Mouse (Mus musculus): Measurements from ENCODE around the gene Cspg4. TPM values are rescaled to one million over a fixed set of nuclear protein-coding genes. Genes with fewer than 3 reads are reported as not detected.

Cspg4 gene
- polyA plus RNA-seq, 1 experiment from 2014 or later: 9.0 TPM

GRCm38 (mm10) chr9:56843679-56844188 lies 21.1 kb upstream of the Cspg4 start:
- peak; percentile 96 for TF ChIP-seq CTCF (IDR thresholded peaks at IDR 0.05; ENCODE audit: low read depth)
- no peak for TF ChIP-seq EP300 (optimal IDR thresholded peaks at IDR 0.05)
- Histone ChIP-seq H3K4me2 (replicated peaks; ENCODE audit: low read depth) (peak overlapping the region; percentile 24), H3K9me3 (ENCODE audit: control insufficient read depth, low read length) (no peaks in the 10 kb centered on the region), H3K36me3 (ENCODE audit: control insufficient read depth, insufficient read depth, low read length) (no peaks in the 10 kb centered on the region), H3K27ac (replicated peaks) (no peak overlapping the region), H3K4me3 (ENCODE audit: low read depth, low read length) (no peak overlapping the region), H3K27me3 (ENCODE audit: control insufficient read depth, insufficient read depth, low read length) (no peaks in the 10 kb centered on the region), H3K4me1 (replicated peaks; ENCODE audit: control insufficient read depth, insufficient read depth) (no peaks in the 10 kb centered on the region), H3K9ac (ENCODE audit: low read length) (no peak overlapping the region)
- DNase-seq (ENCODE audit: low spot score) (peak; percentile 69), ATAC-seq (ENCODE audit: low FRiP score, low TSS enrichment) (no peak; the same call in 1 of the 2 replicates)
- WGBS: 31% methylated on average over 7 of the region's 7 CpGs

DNA sequence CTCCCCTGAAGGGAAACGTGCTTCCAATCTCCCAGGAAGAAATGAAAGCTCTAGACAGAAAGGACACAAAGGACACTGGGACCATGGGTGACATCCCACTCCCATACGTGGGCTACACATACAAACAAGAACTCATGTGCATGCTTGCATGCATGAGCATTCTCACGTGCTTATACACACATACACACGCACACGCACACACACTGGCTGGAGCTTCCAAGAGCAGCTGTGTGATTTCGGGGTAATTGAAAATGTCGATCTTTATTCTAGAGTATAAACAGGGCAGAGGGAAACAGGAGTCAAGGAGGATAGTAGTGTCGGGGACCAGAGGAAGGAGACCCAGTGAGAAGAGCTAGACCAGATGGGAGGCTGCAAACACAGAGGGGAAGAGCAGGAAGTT lies 20.2 kb upstream of the Cspg4 start:
- no peak for ATAC-seq (ENCODE audit: low FRiP score, low TSS enrichment)
- no peaks in the 10 kb centered on the region for H3K9me3 ChIP-seq (ENCODE audit: control insufficient read depth, low read length)
- H3K4me3 ChIP-seq (ENCODE audit: low read depth, low read length): no peak overlapping the region
- H3K27ac ChIP-seq (replicated peaks): no peak overlapping the region
- H3K27me3 ChIP-seq (ENCODE audit: control insufficient read depth, insufficient read depth, low read length): no peaks in the 10 kb centered on the region
- no peak overlapping the region for H3K4me2 ChIP-seq (replicated peaks; ENCODE audit: low read depth)
- no peak for DNase-seq (ENCODE audit: low spot score)
- TF ChIP-seq CTCF (IDR thresholded peaks at IDR 0.05; ENCODE audit: low read depth) (no peak), EP300 (optimal IDR thresholded peaks at IDR 0.05) (no peak)
- no peaks in the 10 kb centered on the region for H3K36me3 ChIP-seq (ENCODE audit: control insufficient read depth, insufficient read depth, low read length)
- 40% methylated on average over 8 of the region's 8 CpGs for WGBS
- H3K4me1 ChIP-seq (replicated peaks; ENCODE audit: control insufficient read depth, insufficient read depth): no peaks in the 10 kb centered on the region
- no peak overlapping the region for H3K9ac ChIP-seq (ENCODE audit: low read length)

DNA sequence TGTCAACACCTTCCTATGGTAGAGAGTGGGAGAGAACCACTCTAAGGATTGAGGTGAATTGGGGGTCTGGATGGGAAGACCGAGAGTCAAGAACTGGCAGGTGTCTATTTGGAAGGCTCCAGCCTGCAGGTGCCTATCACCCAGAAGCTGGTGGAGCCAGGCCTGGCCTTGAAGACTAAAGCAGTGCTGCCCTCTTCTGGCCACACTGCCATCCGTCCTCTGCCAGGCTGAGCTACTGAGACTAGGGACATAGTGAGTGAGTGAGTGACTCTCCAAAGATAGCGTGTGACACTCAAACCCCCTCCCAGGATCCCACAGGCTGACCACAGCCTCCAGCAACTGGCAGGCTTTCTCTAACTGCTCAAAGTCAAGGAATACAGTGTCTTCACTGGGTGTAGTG lies 17.3 kb upstream of the Cspg4 start:
- Histone ChIP-seq H3K27ac (replicated peaks) (no peak overlapping the region), H3K4me1 (replicated peaks; ENCODE audit: control insufficient read depth, insufficient read depth) (peaks cover 5% of the 10 kb centered on the region; the same call in 1 of the 2 replicates), H3K4me3 (ENCODE audit: low read depth, low read length) (no peak overlapping the region), H3K9me3 (ENCODE audit: control insufficient read depth, low read length) (no peaks in the 10 kb centered on the region), H3K36me3 (ENCODE audit: control insufficient read depth, insufficient read depth, low read length) (no peaks in the 10 kb centered on the region), H3K9ac (ENCODE audit: low read length) (no peak overlapping the region), H3K27me3 (ENCODE audit: control insufficient read depth, insufficient read depth, low read length) (no peaks in the 10 kb centered on the region), H3K4me2 (replicated peaks; ENCODE audit: low read depth) (no peak overlapping the region)
- no peak for ATAC-seq (ENCODE audit: low FRiP score, low TSS enrichment)
- DNase-seq (ENCODE audit: low spot score): peak; percentile 79
- 37% methylated on average over 3 of the region's 3 CpGs for WGBS
- TF ChIP-seq CTCF (IDR thresholded peaks at IDR 0.05; ENCODE audit: low read depth) (peak; percentile 86), EP300 (optimal IDR thresholded peaks at IDR 0.05) (no peak)

- Histone ChIP-seq H3K9ac (ENCODE audit: low read length) (no peak overlapping the region), H3K9me3 (ENCODE audit: control insufficient read depth, low read length) (no peaks in the 10 kb centered on the region), H3K4me1 (replicated peaks; ENCODE audit: control insufficient read depth, insufficient read depth) (peaks cover 5% of the 10 kb centered on the region; the same call in 1 of the 2 replicates), H3K27ac (replicated peaks) (no peak overlapping the region), H3K4me2 (replicated peaks; ENCODE audit: low read depth) (no peak overlapping the region), H3K27me3 (ENCODE audit: control insufficient read depth, insufficient read depth, low read length) (no peaks in the 10 kb centered on the region), H3K36me3 (ENCODE audit: control insufficient read depth, insufficient read depth, low read length) (no peaks in the 10 kb centered on the region), H3K4me3 (ENCODE audit: low read depth, low read length) (no peak overlapping the region)
- WGBS: 64% methylated on average over 14 of the region's 14 CpGs
- ATAC-seq (ENCODE audit: low FRiP score, low TSS enrichment) (no peak), DNase-seq (ENCODE audit: low spot score) (no peak)
- TF ChIP-seq CTCF (IDR thresholded peaks at IDR 0.05; ENCODE audit: low read depth): no peak
- TF ChIP-seq EP300 (optimal IDR thresholded peaks at IDR 0.05): no peak
Observed at GRCm38 (mm10) chr9:56850128-56850904, 14.5 kb upstream of the Cspg4 start.

DNA sequence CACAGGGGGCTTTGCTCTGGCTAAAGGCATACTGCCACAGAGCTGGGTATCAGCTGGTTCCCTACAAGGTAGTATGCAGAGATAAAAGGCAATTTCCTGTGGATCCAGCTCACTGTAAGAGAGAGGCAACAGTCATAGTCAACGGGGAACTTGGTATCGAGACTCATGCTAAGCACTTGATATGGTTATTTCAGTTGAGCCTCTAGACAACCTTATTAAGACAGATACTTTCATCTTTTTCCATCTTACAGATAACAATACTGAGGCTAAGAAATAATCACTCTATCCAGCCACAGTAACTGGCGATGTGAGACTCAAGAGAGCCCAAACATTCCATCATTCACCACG lies 14.0 kb upstream of the Cspg4 start:
- no peaks in the 10 kb centered on the region for H3K9me3 ChIP-seq (ENCODE audit: control insufficient read depth, low read length)

DNA sequence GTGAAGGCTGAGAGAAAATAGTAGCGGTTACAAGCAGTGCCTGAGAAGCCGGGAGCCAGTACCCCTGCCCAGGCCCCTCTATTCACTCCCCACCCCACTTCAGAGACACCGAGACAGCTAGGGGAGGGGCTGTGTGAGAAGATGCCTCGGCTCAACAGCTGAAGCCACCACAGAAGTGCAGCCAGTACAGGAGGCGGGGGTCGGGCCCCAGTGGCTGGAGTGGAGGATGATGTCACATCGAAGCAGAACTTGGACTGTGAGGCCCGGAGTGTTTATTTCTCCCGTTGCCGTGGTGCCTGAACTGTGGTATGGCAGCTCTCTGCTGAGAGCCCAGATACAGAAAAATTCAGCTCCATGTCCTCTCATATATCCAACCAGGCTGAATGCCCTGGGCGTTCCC lies 13.1 kb upstream of the Cspg4 start:
- H3K4me1 ChIP-seq (replicated peaks; ENCODE audit: control insufficient read depth, insufficient read depth): peaks cover 5% of the 10 kb centered on the region; the same call in 1 of the 2 replicates
- peak overlapping the region; percentile 35; the same call in 1 of the 2 replicates for H3K9ac ChIP-seq (ENCODE audit: low read length)
- H3K4me3 ChIP-seq (ENCODE audit: low read depth, low read length): no peak overlapping the region
- TF ChIP-seq EP300 (optimal IDR thresholded peaks at IDR 0.05) (no peak), CTCF (IDR thresholded peaks at IDR 0.05; ENCODE audit: low read depth) (no peak)
- WGBS: 13% methylated on average over 11 of the region's 11 CpGs
- H3K27ac ChIP-seq (replicated peaks): peak overlapping the region; percentile 63; the same call in 1 of the 2 replicates
- H3K9me3 ChIP-seq (ENCODE audit: control insufficient read depth, low read length): no peaks in the 10 kb centered on the region
- DNase-seq (ENCODE audit: low spot score): peak; percentile 66
- peak; percentile 87 for ATAC-seq (ENCODE audit: low FRiP score, low TSS enrichment)
- H3K27me3 ChIP-seq (ENCODE audit: control insufficient read depth, insufficient read depth, low read length): no peaks in the 10 kb centered on the region
- no peaks in the 10 kb centered on the region for H3K36me3 ChIP-seq (ENCODE audit: control insufficient read depth, insufficient read depth, low read length)
- H3K4me2 ChIP-seq (replicated peaks; ENCODE audit: low read depth): no peak overlapping the region

More for the DNA sequence above, 14.0 kb upstream of the Cspg4 start:
- DNase-seq (ENCODE audit: low spot score) (no peak), ATAC-seq (ENCODE audit: low FRiP score, low TSS enrichment) (no peak)
- no peak overlapping the region for H3K9ac ChIP-seq (ENCODE audit: low read length)
- TF ChIP-seq CTCF (IDR thresholded peaks at IDR 0.05; ENCODE audit: low read depth) (no peak), EP300 (optimal IDR thresholded peaks at IDR 0.05) (no peak)
- H3K27ac ChIP-seq (replicated peaks): no peak overlapping the region
- no peak overlapping the region for H3K4me3 ChIP-seq (ENCODE audit: low read depth, low read length)
- H3K36me3 ChIP-seq (ENCODE audit: control insufficient read depth, insufficient read depth, low read length): no peaks in the 10 kb centered on the region
- H3K4me2 ChIP-seq (replicated peaks; ENCODE audit: low read depth): no peak overlapping the region
- WGBS: 85% methylated on average over 4 of the region's 4 CpGs
- H3K27me3 ChIP-seq (ENCODE audit: control insufficient read depth, insufficient read depth, low read length): no peaks in the 10 kb centered on the region
- peaks cover 5% of the 10 kb centered on the region; the same call in 1 of the 2 replicates for H3K4me1 ChIP-seq (replicated peaks; ENCODE audit: control insufficient read depth, insufficient read depth)
